Mouse (Mus musculus) forebrain, embryonic 14.5 days (tissue): ENCODE data around the gene Rap1gap2. TPM values are rescaled to one million over a fixed set of nuclear protein-coding genes. Genes with fewer than 3 reads are reported as not detected.

Experiments
- ATAC-seq: fragments of 200-750 bp; cut with Nextera tagmentation; 2 replicates; pipeline ENCODE4 v1.8.0; 2017; ENCODE audit warnings: mild to moderate bottlenecking, moderate library complexity
- DNase-seq: peaks from one replicate; pipeline ENCODE4 v3.0.0-alpha.2; 2015; ENCODE audit warnings: low spot score
- H3K27ac ChIP-seq: fragments of 300-500 bp; sonication (generic); 2 replicates; pipeline ENCODE4 v1.5.1; 2014; ENCODE audit warnings: low read depth, mild to moderate bottlenecking, control low read depth, low read length, moderate library complexity
- H3K27me3 ChIP-seq: fragments of 300-500 bp; sonication (generic); replicated peaks from 2 replicates; pipeline ENCODE4 v1.6.1; 2014; ENCODE audit warnings: low read length, control low read depth, mixed read lengths; ENCODE audit not compliant: control insufficient read depth, insufficient read depth
- H3K36me3 ChIP-seq: fragments of 300-500 bp; sonication (generic); 2 replicates; pipeline ENCODE4 v1.6.1; 2014; ENCODE audit warnings: low read length, control low read depth; ENCODE audit not compliant: control insufficient read depth, insufficient read depth
- H3K4me1 ChIP-seq: fragments of 300-500 bp; sonication (generic); 2 replicates; pipeline ENCODE4 v1.6.1; 2014; ENCODE audit warnings: antibody characterized with exemption, low read length, control low read depth; ENCODE audit not compliant: control insufficient read depth, insufficient read depth
- H3K4me2 ChIP-seq: fragments of 300-500 bp; sonication (generic); 2 replicates; pipeline ENCODE4 v1.6.1; 2014; ENCODE audit warnings: mild to moderate bottlenecking, control low read depth, low read length
- H3K4me3 ChIP-seq: fragments of 300-500 bp; sonication (generic); 2 replicates; pipeline ENCODE4 v1.5.1; 2014; ENCODE audit warnings: low read depth, low read length, control low read depth
- H3K9ac ChIP-seq: fragments of 300-500 bp; sonication (generic); 2 replicates; pipeline ENCODE4 v1.6.1; 2014; ENCODE audit warnings: mild to moderate bottlenecking, low read length, control low read depth, moderate library complexity
- H3K9me3 ChIP-seq: fragments of 300-500 bp; sonication (generic); replicated peaks from 2 replicates; pipeline ENCODE4 v1.6.1; 2016; ENCODE audit warnings: low read length, control low read depth, mixed read lengths; ENCODE audit not compliant: control insufficient read depth
- WGBS: fragments of 180-500 bp; shearing (Covaris S2); extraction: QIAGEN DNeasy Blood & Tissue Kit; methylation state at CpG from one replicate; pipeline ENCODE4 v1.1.7; 2014; 5-methylcytosine and 5-hydroxymethylcytosine counted together
- polyA plus RNA-seq: library from polyadenylated mRNA; unstranded; fragments of >200 nt; fragmentation: Nextera tagmentation; extraction: Ambion mirVana; gene quantifications from 2 replicates; pipeline ENCODE4 v1.2.1, GENCODE M21; 2014

The Rap1gap2 gene
- 5.1 and 6.0 TPM in 2 replicates for polyA plus RNA-seq

- 2% methylated on average over 49 of the region's 50 CpGs for WGBS
- Histone ChIP-seq H3K27me3 (peaks cover 32% of the 10 kb centered on the region), H3K9ac (peak within 1 kb of the TSS; percentile 5), H3K4me2 (peak within 1 kb of the TSS; percentile 68), H3K36me3 (no peaks in the 10 kb centered on the region), H3K4me1 (no peaks in the 10 kb centered on the region), H3K27ac (no peak within 1 kb of the TSS), H3K4me3 (peak within 1 kb of the TSS; percentile 36), H3K9me3 (no peaks in the 10 kb centered on the region)
- ATAC-seq (no peak), DNase-seq (peak; percentile 22)
These were observed at the start of gene Rap1gap2 for GRCm38 (mm10) chr11:74610545-74611176. Rap1gap2 (minus strand) TSS chr11:74610915.

GRCm38 (mm10) chr11:74660336-74660735, 49.6 kb upstream of the Rap1gap2 start:
- 93% methylated on average over 13 of the region's 13 CpGs for WGBS
- Histone ChIP-seq H3K9ac (no peak overlapping the region), H3K4me1 (no peaks in the 10 kb centered on the region), H3K36me3 (peaks cover 85% of the 10 kb centered on the region), H3K4me3 (no peak overlapping the region), H3K27me3 (no peaks in the 10 kb centered on the region), H3K9me3 (no peaks in the 10 kb centered on the region), H3K27ac (no peak overlapping the region), H3K4me2 (no peak overlapping the region)
- DNase-seq, result no peak
- no peak for ATAC-seq

- Histone ChIP-seq H3K27ac (no peak overlapping the region), H3K36me3 (peaks cover 41% of the 10 kb centered on the region), H3K27me3 (no peaks in the 10 kb centered on the region), H3K9me3 (no peaks in the 10 kb centered on the region), H3K9ac (no peak overlapping the region), H3K4me2 (no peak overlapping the region), H3K4me1 (no peaks in the 10 kb centered on the region; the same call in 1 of the 2 replicates), H3K4me3 (no peak overlapping the region)
- 90% methylated on average over 3 of the region's 3 CpGs for WGBS
- DNase-seq (no peak), ATAC-seq (no peak)
These were observed 45.2 kb upstream of the Rap1gap2 start for GRCm38 (mm10) chr11:74655941-74656340.

GRCm38 (mm10) chr11:74653385-74653784, 42.7 kb upstream of the Rap1gap2 start:
- peaks cover 15% of the 10 kb centered on the region for H3K36me3 ChIP-seq
- H3K4me3 ChIP-seq, result no peak overlapping the region
- DNase-seq (no peak), ATAC-seq (no peak)
- H3K9ac ChIP-seq, result no peak overlapping the region
- H3K9me3 ChIP-seq, result no peaks in the 10 kb centered on the region
- H3K4me2 ChIP-seq, result no peak overlapping the region
- no peak overlapping the region for H3K27ac ChIP-seq
- 83% methylated on average over 6 of the region's 6 CpGs for WGBS
- no peaks in the 10 kb centered on the region for H3K27me3 ChIP-seq
- peaks cover 9% of the 10 kb centered on the region; the same call in 1 of the 2 replicates for H3K4me1 ChIP-seq

GRCm38 (mm10) chr11:74652791-74653191, 42.1 kb upstream of the Rap1gap2 start:
- Histone ChIP-seq H3K9ac (no peak overlapping the region), H3K4me3 (no peak overlapping the region), H3K4me2 (no peak overlapping the region), H3K9me3 (no peaks in the 10 kb centered on the region), H3K4me1 (peaks cover 9% of the 10 kb centered on the region; the same call in 1 of the 2 replicates), H3K27me3 (no peaks in the 10 kb centered on the region), H3K27ac (no peak overlapping the region), H3K36me3 (peaks cover 10% of the 10 kb centered on the region)
- ATAC-seq, result no peak
- WGBS, result 84% methylated on average over 4 of the region's 4 CpGs
- no peak for DNase-seq

DNA sequence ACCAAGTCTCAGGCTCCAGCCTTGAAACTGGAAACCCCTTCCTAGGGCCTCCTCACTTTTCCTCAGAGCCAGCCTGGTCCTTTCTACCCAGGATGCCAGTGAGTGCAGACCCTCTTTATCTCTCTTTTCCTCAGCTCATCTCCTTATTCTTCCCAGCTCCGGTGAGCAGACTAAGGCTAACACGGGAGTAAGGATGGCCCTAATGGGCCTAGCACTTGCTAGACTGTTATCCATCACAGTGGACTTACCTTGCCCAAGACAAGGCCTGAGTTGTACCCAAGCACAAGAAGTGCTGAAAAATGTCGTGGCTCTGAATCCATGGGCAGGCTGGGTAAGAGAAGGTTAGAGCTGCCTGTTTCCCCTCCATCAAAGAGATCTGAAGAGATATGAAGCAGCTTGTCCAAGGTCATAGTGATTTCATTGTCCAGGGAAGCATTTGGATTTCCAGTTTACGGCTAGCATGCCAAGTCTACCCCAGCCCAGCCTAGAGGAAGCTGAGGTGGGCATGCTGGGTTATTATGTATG, 39.9 kb upstream of the Rap1gap2 start:
- Histone ChIP-seq H3K9me3 (no peaks in the 10 kb centered on the region), H3K27ac (no peak overlapping the region), H3K36me3 (no peaks in the 10 kb centered on the region), H3K4me2 (peak overlapping the region; percentile 92), H3K4me1 (peaks cover 9% of the 10 kb centered on the region; the same call in 1 of the 2 replicates), H3K9ac (no peak overlapping the region), H3K27me3 (no peaks in the 10 kb centered on the region), H3K4me3 (peak overlapping the region; percentile 97; the same call in 1 of the 2 replicates)
- WGBS, result 65% methylated on average over 4 of the region's 4 CpGs
- ATAC-seq (no peak), DNase-seq (no peak)

DNA sequence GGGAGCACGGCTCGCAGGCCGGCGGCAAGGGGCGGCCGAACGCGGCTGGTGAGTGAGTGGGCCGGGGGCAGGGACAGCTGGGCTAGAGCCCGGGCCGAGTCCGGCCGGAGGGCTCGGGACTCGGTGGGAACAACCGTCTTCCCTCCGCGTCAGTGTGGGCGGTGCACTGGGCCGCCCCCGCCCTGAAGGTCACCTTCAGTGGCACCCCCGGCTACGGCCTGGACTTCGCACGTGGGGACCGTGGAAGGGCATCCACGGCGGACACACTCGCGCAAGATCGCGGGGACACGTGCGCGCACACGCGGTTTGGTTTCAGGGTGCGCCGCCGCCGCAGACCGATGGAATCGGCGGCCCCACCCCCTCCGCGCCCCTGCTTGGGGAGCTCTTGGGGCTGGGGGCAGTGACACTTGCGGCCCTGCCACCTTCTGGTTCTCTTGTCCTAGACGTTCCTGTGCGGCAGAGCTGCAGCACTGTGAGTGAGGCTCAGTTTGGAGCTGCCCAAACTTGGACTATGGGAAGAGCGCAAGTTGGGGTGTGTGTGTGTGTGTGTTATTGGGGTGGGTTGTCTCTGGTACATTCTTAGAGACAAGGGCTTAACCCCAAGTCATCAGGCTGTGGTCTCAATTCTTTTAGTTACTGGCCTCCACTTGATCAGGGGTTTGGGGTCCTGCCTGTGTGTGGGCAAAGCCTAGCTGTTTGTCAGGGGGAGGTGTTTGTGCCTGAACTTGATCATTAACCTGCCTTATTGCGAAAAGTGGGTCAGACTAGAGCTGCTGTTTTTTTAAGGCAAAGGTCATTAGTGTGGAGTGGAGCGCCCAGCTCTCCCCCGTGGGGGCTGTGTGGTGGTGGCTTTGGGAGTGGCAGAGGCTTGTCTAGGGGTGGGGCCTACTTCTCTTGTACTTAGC, 39.2 kb upstream of the Rap1gap2 start:
- no peaks in the 10 kb centered on the region for H3K36me3 ChIP-seq
- H3K4me1 ChIP-seq, result peaks cover 9% of the 10 kb centered on the region; the same call in 1 of the 2 replicates
- H3K4me3 ChIP-seq, result peak overlapping the region; percentile 97
- H3K27me3 ChIP-seq, result no peaks in the 10 kb centered on the region
- peak overlapping the region; percentile 92 for H3K4me2 ChIP-seq
- ATAC-seq (peak; percentile 67), DNase-seq (peak; percentile 7)
- H3K27ac ChIP-seq, result peak overlapping the region; percentile 57; the same call in 1 of the 2 replicates
- WGBS, result 2% methylated on average over 51 of the region's 53 CpGs
- H3K9ac ChIP-seq, result peak overlapping the region; percentile 82
- no peaks in the 10 kb centered on the region for H3K9me3 ChIP-seq

GRCm38 (mm10) chr11:74649095-74649646, 38.5 kb upstream of the Rap1gap2 start, which contains the start of gene Cluh:
Cluh (plus strand) TSS chr11:74649495.
- H3K9ac ChIP-seq, result peak within 1 kb of the TSS; percentile 82
- no peaks in the 10 kb centered on the region for H3K27me3 ChIP-seq
- WGBS, result under 1% methylated on average over 52 of the region's 58 CpGs
- ATAC-seq, result peak; percentile 90
- DNase-seq, result peak; percentile 93
- H3K36me3 ChIP-seq, result no peaks in the 10 kb centered on the region
- H3K4me2 ChIP-seq, result peak within 1 kb of the TSS; percentile 92
- H3K9me3 ChIP-seq, result no peaks in the 10 kb centered on the region
- H3K4me3 ChIP-seq, result peak within 1 kb of the TSS; percentile 97
- H3K4me1 ChIP-seq, result peaks cover 9% of the 10 kb centered on the region; the same call in 1 of the 2 replicates
- H3K27ac ChIP-seq, result peak within 1 kb of the TSS; percentile 57; the same call in 1 of the 2 replicates
